Mouse (Mus musculus) neural tube, embryonic 12.5 days (tissue): Measurements from ENCODE around the gene Nav2. TPM values are rescaled to one million over a fixed set of nuclear protein-coding genes. Genes with fewer than 3 reads are reported as not detected.

Experiments used
- ATAC-seq: fragments of 200-750 bp; cut with Nextera tagmentation; 2 replicates; pipeline ENCODE4 v1.8.0; 2017; ENCODE audit warnings: low read depth, mild to moderate bottlenecking, moderate TSS enrichment, moderate library complexity; ENCODE audit not compliant: low FRiP score
- H3K27ac ChIP-seq: fragments of 300-500 bp; sonication (generic); 2 replicates; pipeline ENCODE4 v1.5.1; 2016
- H3K27me3 ChIP-seq: fragments of 300-500 bp; sonication (generic); replicated peaks from 2 replicates; pipeline ENCODE4 v1.6.1; 2016; ENCODE audit warnings: mild to moderate bottlenecking
- H3K36me3 ChIP-seq: fragments of 300-500 bp; sonication (generic); 2 replicates; pipeline ENCODE4 v1.6.1; 2016; ENCODE audit warnings: mild to moderate bottlenecking
- H3K4me1 ChIP-seq: fragments of 300-500 bp; sonication (generic); 2 replicates; pipeline ENCODE4 v1.6.1; 2016
- H3K4me2 ChIP-seq: fragments of 300-500 bp; sonication (generic); replicated peaks from 2 replicates; pipeline ENCODE4 v1.6.1; 2016; ENCODE audit warnings: mild to moderate bottlenecking
- H3K4me3 ChIP-seq: fragments of 300-500 bp; sonication (generic); 2 replicates; pipeline ENCODE4 v1.5.1; 2016
- H3K9ac ChIP-seq: fragments of 300-500 bp; sonication (generic); 2 replicates; pipeline ENCODE4 v1.6.1; 2016; ENCODE audit warnings: mild to moderate bottlenecking
- H3K9me3 ChIP-seq: fragments of 300-500 bp; sonication (generic); 2 replicates; pipeline ENCODE4 v1.6.1; 2016; ENCODE audit warnings: mild to moderate bottlenecking
- WGBS: fragments of 180-500 bp; shearing (Covaris S2); methylation state at CpG from one replicate; pipeline ENCODE4 v1.1.7; 2016; 5-methylcytosine and 5-hydroxymethylcytosine counted together
- polyA plus RNA-seq: library from polyadenylated mRNA; unstranded; fragments of >200 nt; fragmentation: Nextera tagmentation; extraction: Ambion mirVana; gene quantifications from 2 replicates; pipeline ENCODE4 v1.2.1, GENCODE M21; 2016

Gene Nav2
- polyA plus RNA-seq, 1 experiment from 2014 or later = 25.2 TPM

DNA sequence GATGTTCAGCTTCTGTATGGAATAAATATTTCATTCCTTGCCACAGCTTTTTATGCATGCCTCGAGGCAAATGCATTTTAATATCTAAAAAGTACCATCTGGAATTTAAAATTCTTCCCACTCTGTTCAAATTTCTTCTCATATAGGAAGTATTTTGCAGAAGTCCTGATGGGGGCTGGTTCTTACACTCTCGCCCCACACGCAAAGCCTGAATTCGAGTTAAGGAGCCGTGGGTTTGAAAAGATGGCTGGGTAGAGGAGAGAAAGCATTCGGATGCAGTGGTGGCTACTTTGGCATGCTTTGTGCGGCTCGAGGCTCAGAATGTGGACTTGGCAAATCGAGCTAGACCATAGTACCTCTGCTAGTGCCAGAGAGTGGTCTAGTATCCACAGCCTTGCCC is 499.2 kb downstream of the Nav2 start:
- Histone ChIP-seq H3K9me3 (no peaks in the 10 kb centered on the region), H3K9ac (no peak overlapping the region), H3K27ac (no peak overlapping the region), H3K4me2 (no peak overlapping the region), H3K36me3 (peaks cover 5% of the 10 kb centered on the region; the same call in 1 of the 2 replicates), H3K27me3 (no peaks in the 10 kb centered on the region), H3K4me3 (no peak overlapping the region), H3K4me1 (0 out of 2 replicates have a peak, but pooled peaks cover 5% of the 10 kb centered on the region)
- 92% methylated on average over 9 of the region's 9 CpGs for WGBS
- no peak for ATAC-seq

- Histone ChIP-seq H3K9ac (no peak overlapping the region), H3K4me1 (0 out of 2 replicates have a peak, but pooled peaks cover 5% of the 10 kb centered on the region), H3K36me3 (peaks cover 7% of the 10 kb centered on the region; the same call in 1 of the 2 replicates), H3K4me2 (no peak overlapping the region), H3K27me3 (no peaks in the 10 kb centered on the region), H3K9me3 (no peaks in the 10 kb centered on the region), H3K4me3 (no peak overlapping the region), H3K27ac (no peak overlapping the region)
- ATAC-seq = no peak
- 94% methylated on average over 7 of the region's 7 CpGs for whole genome bisulfite sequencing
Measured at GRCm38 (mm10) chr7:49408625-49409024, 500.1 kb downstream of the Nav2 start.

DNA sequence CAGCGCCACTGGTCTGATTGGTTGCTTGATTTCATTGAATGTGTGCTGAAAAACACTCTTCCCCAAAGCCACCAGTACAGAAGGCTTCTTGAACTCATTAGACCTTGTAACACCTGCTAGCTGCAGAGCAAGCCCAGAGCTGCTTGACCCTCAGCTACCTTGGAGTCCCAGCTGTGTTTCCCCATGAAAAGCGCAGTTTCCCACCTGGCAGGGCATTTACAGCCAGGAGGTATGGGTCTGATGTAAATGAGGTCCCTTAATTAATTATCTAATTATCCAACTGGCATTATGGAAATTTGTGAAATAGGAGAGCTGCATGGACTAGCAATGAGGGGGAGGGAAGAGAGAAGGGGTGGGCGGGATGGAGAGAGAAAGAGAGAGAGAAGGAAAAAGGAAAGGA is 500.7 kb downstream of the Nav2 start:
- Histone ChIP-seq H3K27me3 (no peaks in the 10 kb centered on the region), H3K4me3 (no peak overlapping the region), H3K4me1 (0 out of 2 replicates have a peak, but pooled peaks cover 5% of the 10 kb centered on the region), H3K4me2 (no peak overlapping the region), H3K27ac (no peak overlapping the region), H3K36me3 (peaks cover 7% of the 10 kb centered on the region; the same call in 1 of the 2 replicates), H3K9ac (no peak overlapping the region), H3K9me3 (no peaks in the 10 kb centered on the region)
- no peak for ATAC-seq
- WGBS = 80% methylated on average over 3 of the region's 3 CpGs

DNA sequence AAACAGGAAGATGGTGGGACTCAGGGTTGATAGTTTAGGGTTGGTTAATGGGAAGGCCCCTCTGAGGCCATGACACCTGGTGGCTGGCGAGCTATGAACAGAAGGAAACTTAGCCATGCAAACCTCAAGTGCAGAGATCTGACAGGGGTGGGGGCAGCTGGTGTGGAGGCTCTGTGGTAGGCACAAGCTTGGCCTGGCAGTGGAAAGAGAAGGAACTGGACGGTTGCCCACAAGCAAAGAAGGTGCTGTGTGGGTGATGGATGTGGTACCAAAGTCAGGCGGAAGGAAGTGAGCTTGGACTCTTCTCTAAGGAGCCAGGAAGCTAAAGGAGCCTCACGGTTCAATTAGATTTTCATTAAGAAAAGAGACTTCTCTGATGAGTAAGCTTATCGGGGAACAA is 501.7 kb downstream of the Nav2 start:
- H3K9ac ChIP-seq = no peak overlapping the region
- WGBS = 94% methylated on average over 5 of the region's 5 CpGs

DNA sequence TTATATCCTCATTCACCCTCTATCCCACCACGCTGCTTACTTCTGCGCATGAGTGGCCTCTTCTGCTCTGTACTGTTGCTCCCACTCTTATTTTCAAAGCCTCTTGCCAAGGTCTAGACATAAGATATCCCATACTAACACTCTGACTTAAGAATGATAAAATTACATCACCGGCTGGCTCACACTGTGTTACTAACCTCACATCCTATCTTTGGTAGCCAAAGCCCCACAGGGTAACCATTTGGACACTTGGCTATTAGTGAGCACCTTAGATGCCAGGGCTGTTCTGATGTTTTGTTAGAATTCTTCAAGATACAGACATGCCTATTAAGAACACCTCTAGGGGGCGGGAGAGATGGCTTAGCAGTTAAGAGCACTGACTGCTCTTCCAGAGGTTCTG is 502.4 kb downstream of the Nav2 start:
- Histone ChIP-seq H3K9ac (no peak overlapping the region), H3K27me3 (no peaks in the 10 kb centered on the region), H3K4me2 (no peak overlapping the region), H3K4me3 (no peak overlapping the region), H3K9me3 (no peaks in the 10 kb centered on the region), H3K27ac (no peak overlapping the region), H3K36me3 (peaks cover 7% of the 10 kb centered on the region; the same call in 1 of the 2 replicates), H3K4me1 (0 out of 2 replicates have a peak, but pooled peaks cover 5% of the 10 kb centered on the region)
- no peak for ATAC-seq
- WGBS = 94% methylated on average over 4 of the region's 4 CpGs

More for the DNA sequence above, 501.7 kb downstream of the Nav2 start:
- Histone ChIP-seq H3K27ac (no peak overlapping the region), H3K27me3 (no peaks in the 10 kb centered on the region), H3K4me1 (0 out of 2 replicates have a peak, but pooled peaks cover 5% of the 10 kb centered on the region), H3K9me3 (no peaks in the 10 kb centered on the region), H3K4me3 (no peak overlapping the region), H3K36me3 (peaks cover 7% of the 10 kb centered on the region; the same call in 1 of the 2 replicates), H3K4me2 (no peak overlapping the region)
- no peak for ATAC-seq

GRCm38 (mm10) chr7:49411803-49412202 is 503.3 kb downstream of the Nav2 start:
- Histone ChIP-seq H3K9me3 (no peaks in the 10 kb centered on the region), H3K36me3 (peaks cover 7% of the 10 kb centered on the region; the same call in 1 of the 2 replicates), H3K4me3 (no peak overlapping the region), H3K27me3 (no peaks in the 10 kb centered on the region), H3K27ac (no peak overlapping the region), H3K4me2 (no peak overlapping the region), H3K9ac (no peak overlapping the region), H3K4me1 (0 out of 2 replicates have a peak, but pooled peaks cover 5% of the 10 kb centered on the region)
- ATAC-seq = no peak
- 94% methylated on average over 9 of the region's 9 CpGs for WGBS

GRCm38 (mm10) chr7:49415131-49415530 is 506.6 kb downstream of the Nav2 start:
- Histone ChIP-seq H3K4me2 (no peak overlapping the region), H3K36me3 (peaks cover 9% of the 10 kb centered on the region; the same call in 1 of the 2 replicates), H3K9me3 (no peaks in the 10 kb centered on the region), H3K27me3 (no peaks in the 10 kb centered on the region), H3K9ac (no peak overlapping the region), H3K4me1 (no peaks in the 10 kb centered on the region), H3K4me3 (no peak overlapping the region), H3K27ac (no peak overlapping the region)
- ATAC-seq = no peak
- 92% methylated on average over 7 of the region's 7 CpGs for WGBS

- ATAC-seq = no peak
- no peaks in the 10 kb centered on the region for H3K9me3 ChIP-seq
- no peaks in the 10 kb centered on the region for H3K27me3 ChIP-seq
- no peak overlapping the region for H3K4me3 ChIP-seq
- no peaks in the 10 kb centered on the region for H3K4me1 ChIP-seq
- no peak overlapping the region for H3K9ac ChIP-seq
- H3K27ac ChIP-seq = no peak overlapping the region
- WGBS = 91% methylated on average over 12 of the region's 12 CpGs
- no peak overlapping the region for H3K4me2 ChIP-seq
- H3K36me3 ChIP-seq = peaks cover 11% of the 10 kb centered on the region; the same call in 1 of the 2 replicates
Measured at GRCm38 (mm10) chr7:49415716-49416115, 507.2 kb downstream of the Nav2 start.

DNA sequence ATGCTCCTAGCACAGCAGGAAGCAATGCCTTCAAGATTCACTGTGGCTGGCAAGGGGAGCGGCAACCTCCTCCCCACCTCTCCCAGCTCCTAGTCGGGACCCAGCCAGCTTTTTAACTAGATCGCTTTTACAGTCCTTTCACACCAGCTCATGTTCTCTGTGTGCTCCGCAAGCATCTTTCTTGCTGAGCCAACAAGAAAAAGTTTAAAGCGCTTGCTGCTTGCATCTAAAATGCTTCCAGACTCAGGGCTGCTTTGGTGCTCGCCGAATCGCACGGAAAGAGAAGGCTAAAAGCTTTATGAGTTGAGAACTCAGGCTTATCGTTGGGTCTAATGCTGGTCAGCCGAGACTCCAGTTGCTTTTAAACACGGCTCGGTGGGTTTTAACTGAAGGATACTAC is 510.3 kb downstream of the Nav2 start:
- no peak for ATAC-seq
- Histone ChIP-seq H3K27me3 (no peaks in the 10 kb centered on the region), H3K4me1 (no peaks in the 10 kb centered on the region), H3K36me3 (peaks cover 4% of the 10 kb centered on the region; the same call in 1 of the 2 replicates), H3K27ac (no peak overlapping the region), H3K9me3 (no peaks in the 10 kb centered on the region), H3K9ac (no peak overlapping the region), H3K4me2 (no peak overlapping the region), H3K4me3 (no peak overlapping the region)
- whole genome bisulfite sequencing = 82% methylated on average over 13 of the region's 13 CpGs

DNA sequence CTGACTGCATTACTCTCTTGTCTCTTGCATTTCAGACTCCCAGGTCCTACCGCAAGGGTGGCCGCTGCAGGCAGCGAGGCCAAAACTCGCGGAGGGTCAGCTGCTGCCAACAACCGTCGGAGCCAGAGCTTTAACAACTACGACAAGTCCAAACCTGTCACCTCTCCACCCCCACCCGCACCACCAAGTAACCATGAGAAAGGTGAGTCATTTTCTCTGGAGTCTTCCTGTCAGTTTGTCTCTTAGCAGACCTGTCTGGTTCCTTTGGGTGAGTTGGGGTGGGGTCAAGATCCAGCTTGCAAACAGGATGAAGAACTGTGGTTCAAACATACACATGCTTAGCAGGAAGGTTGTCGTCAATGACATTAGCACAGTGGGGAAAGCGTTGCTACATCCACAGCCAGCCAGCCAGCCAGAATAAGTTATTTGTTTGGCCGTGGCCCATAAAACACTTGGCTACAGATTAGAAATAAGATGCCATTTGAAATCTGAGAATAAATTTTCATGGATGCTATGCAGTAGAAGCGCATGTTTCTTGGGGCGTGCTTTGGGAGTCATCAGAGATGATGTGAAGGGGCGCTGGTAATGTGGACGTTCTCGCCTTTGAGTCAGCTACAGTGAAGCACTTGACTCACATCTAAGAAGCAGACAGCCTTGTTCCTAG is 511.8 kb downstream of the Nav2 start:
- Histone ChIP-seq H3K36me3 (peaks cover 4% of the 10 kb centered on the region; the same call in 1 of the 2 replicates), H3K9me3 (no peaks in the 10 kb centered on the region), H3K9ac (no peak overlapping the region), H3K4me1 (no peaks in the 10 kb centered on the region), H3K27me3 (no peaks in the 10 kb centered on the region), H3K4me2 (no peak overlapping the region), H3K4me3 (no peak overlapping the region), H3K27ac (no peak overlapping the region)
- WGBS = 94% methylated on average over 17 of the region's 17 CpGs
- no peak for ATAC-seq

DNA sequence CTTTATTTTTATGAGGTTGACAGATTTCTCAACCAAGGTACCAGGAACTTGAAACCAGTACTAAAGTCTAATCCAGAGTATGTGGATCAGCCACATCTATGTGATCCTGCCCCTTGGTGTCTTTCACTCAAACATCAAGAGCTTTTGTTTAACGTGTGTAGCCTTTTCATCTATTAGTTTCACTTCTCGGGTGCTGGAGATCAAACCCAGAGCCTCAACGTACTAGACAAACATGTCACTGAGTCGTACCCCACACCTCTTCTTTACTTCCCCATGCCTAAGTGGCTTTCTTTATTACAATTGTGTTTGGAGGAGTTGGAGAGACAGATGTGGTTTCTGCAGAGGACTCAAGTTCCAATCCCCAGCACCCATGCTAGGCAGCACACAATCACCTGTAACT is 512.7 kb downstream of the Nav2 start:
- peaks cover 4% of the 10 kb centered on the region; the same call in 1 of the 2 replicates for H3K36me3 ChIP-seq
- H3K27ac ChIP-seq = no peak overlapping the region
- H3K27me3 ChIP-seq = no peaks in the 10 kb centered on the region
- ATAC-seq = no peak
- H3K9me3 ChIP-seq = no peaks in the 10 kb centered on the region
- 87% methylated on average over 4 of the region's 4 CpGs for WGBS
- no peak overlapping the region for H3K4me2 ChIP-seq
- no peaks in the 10 kb centered on the region for H3K4me1 ChIP-seq
- no peak overlapping the region for H3K9ac ChIP-seq
- H3K4me3 ChIP-seq = no peak overlapping the region

DNA sequence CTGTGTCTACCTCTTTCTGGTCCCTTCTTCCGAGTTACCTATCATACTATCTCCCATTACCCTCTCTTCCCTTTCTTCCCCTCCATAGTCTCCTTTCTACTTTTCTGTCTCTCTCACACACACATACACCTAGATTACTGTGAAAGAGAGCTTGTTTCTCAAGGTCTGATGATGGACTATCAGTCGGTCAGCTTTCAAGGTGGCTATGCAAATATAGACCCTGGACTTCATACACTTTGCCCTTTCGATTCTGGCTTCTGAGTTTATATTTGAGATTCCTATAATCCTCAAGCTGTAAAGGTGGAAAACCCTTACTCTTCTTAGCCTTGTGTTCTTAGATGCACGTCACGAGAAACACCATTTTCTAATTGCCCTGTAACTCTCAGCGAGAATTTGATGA is 515.4 kb downstream of the Nav2 start:
- H3K9me3 ChIP-seq = no peaks in the 10 kb centered on the region
- H3K4me3 ChIP-seq = no peak overlapping the region
- H3K9ac ChIP-seq = no peak overlapping the region
- no peaks in the 10 kb centered on the region for H3K27me3 ChIP-seq
- H3K36me3 ChIP-seq = peaks cover 4% of the 10 kb centered on the region; the same call in 1 of the 2 replicates
- H3K27ac ChIP-seq = no peak overlapping the region
- ATAC-seq = no peak
- H3K4me1 ChIP-seq = no peaks in the 10 kb centered on the region
- H3K4me2 ChIP-seq = no peak overlapping the region
- WGBS = 87% methylated on average over 6 of the region's 6 CpGs

- H3K27ac ChIP-seq = no peak overlapping the region
- no peak overlapping the region for H3K9ac ChIP-seq
- H3K4me2 ChIP-seq = no peak overlapping the region
- H3K4me3 ChIP-seq = no peak overlapping the region
- ATAC-seq = no peak
- WGBS = 55% methylated on average over 4 of the region's 4 CpGs
- no peaks in the 10 kb centered on the region for H3K9me3 ChIP-seq
- H3K36me3 ChIP-seq = no peaks in the 10 kb centered on the region; the same call in 1 of the 2 replicates
- H3K27me3 ChIP-seq = no peaks in the 10 kb centered on the region
- no peaks in the 10 kb centered on the region for H3K4me1 ChIP-seq
Measured at GRCm38 (mm10) chr7:49426060-49426459, 517.5 kb downstream of the Nav2 start.
